Mouse (Mus musculus) C2C12 (cell line): ENCODE measurements around the gene Brd9. TPM values are rescaled to one million over a fixed set of nuclear protein-coding genes. Genes with fewer than 3 reads are reported as not detected.

Experiments
- H3K27me3 ChIP-seq: one replicate; pipeline ENCODE4 v1.6.1; 2011; ENCODE audit not compliant: control insufficient read depth, insufficient read depth, insufficient read length
- H3K36me3 ChIP-seq: one replicate; pipeline ENCODE4 v1.6.1; 2011; ENCODE audit not compliant: control insufficient read depth, insufficient read depth
- H3K4me3 ChIP-seq: one replicate; pipeline ENCODE4 v1.5.1; 2011; ENCODE audit warnings: mild to moderate bottlenecking, control low read depth; ENCODE audit not compliant: poor library complexity, insufficient read depth, severe bottlenecking
- H3K79me2 ChIP-seq: one replicate; pipeline ENCODE4 v1.6.1; 2011; ENCODE audit not compliant: control insufficient read depth, insufficient read depth
- H3K79me3 ChIP-seq: one replicate; pipeline ENCODE4 v1.6.1; 2011; ENCODE audit warnings: low read depth, control low read depth
- H3ac ChIP-seq: one replicate; pipeline ENCODE3; 2011; ENCODE audit warnings: low read depth; ENCODE audit not compliant: control insufficient read depth, insufficient read length
- CEBPB ChIP-seq: IDR thresholded peaks from one replicate; pipeline ENCODE4 v1.6.1; 2011; ENCODE audit warnings: low read depth, mild to moderate bottlenecking, control low read depth, moderate library complexity
- CTCF ChIP-seq: IDR thresholded peaks from one replicate; pipeline ENCODE4 v1.5.1; 2011; ENCODE audit not compliant: control insufficient read depth, insufficient read depth, insufficient read length
- FOSL1 ChIP-seq: IDR thresholded peaks from one replicate; pipeline ENCODE4 v1.8.0; 2011; ENCODE audit warnings: mild to moderate bottlenecking, low read length; ENCODE audit not compliant: poor library complexity, insufficient read depth, severe bottlenecking
- MAX ChIP-seq: IDR thresholded peaks from one replicate; pipeline ENCODE4 v1.6.1; 2011; ENCODE audit warnings: mild to moderate bottlenecking, control low read depth
- MYOD1 ChIP-seq: IDR thresholded peaks from one replicate; pipeline ENCODE4 v1.6.1; 2011; ENCODE audit warnings: low read depth; ENCODE audit not compliant: control insufficient read depth, insufficient read length
- MYOG ChIP-seq: IDR thresholded peaks from one replicate; pipeline ENCODE4 v1.6.1; 2011; ENCODE audit not compliant: control insufficient read depth, insufficient read length; ENCODE audit errors: extremely low read depth
- USF1 ChIP-seq: IDR thresholded peaks from one replicate; pipeline ENCODE4 v1.6.1; 2011; ENCODE audit warnings: low read depth, mild to moderate bottlenecking, control low read depth, moderate library complexity
- polyA plus RNA-seq: library from polyadenylated mRNA; unstranded; fragments of >200 nt; fragmentation: generic; extraction: Trizol; gene quantifications from one replicate; pipeline ENCODE4 v1.2.1, GENCODE M21; 2012; ENCODE audit warnings: missing spikeins

Gene Brd9
- polyA plus RNA-seq, 1 experiment: 22.7 TPM

DNA sequence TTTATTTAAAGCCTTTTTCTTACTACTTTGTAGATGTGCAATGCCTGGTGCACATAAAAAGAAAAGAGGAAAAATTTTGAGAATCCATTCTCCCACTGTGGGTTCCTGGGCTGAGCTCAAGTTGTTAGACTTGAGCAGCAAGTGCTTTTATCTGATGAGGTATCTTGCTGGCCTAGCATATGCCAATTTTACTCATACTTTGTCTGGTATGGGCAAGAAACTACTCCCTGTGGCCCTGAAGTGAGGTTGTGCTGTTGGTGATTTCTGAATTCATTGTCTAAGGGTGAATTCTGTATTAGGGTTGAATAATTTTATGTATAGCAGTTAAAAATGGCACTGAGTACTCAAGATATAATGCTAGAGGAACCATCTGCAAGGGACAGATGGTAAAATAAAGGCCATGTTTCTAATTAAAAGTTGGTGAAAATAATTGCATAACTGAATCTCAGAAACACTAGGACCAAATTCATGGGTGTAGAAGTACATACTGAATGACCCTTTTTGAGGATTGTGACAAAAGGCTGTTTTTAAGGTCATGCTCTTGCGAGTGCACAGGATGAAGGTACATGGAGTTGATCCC is 16.0 kb downstream of the Brd9 start:
- H3K79me3 ChIP-seq: no peaks in the 10 kb centered on the region
- peaks cover 40% of the 10 kb centered on the region for H3K36me3 ChIP-seq
- H3K27me3 ChIP-seq: no peaks in the 10 kb centered on the region
- H3K79me2 ChIP-seq: no peaks in the 10 kb centered on the region
- no peak overlapping the region for H3K4me3 ChIP-seq
- H3ac ChIP-seq: no peak overlapping the region
- TF ChIP-seq MAX (no peak), FOSL1 (no peak), MYOG (no peak), CEBPB (no peak), CTCF (no peak), USF1 (no peak), MYOD1 (no peak)

DNA sequence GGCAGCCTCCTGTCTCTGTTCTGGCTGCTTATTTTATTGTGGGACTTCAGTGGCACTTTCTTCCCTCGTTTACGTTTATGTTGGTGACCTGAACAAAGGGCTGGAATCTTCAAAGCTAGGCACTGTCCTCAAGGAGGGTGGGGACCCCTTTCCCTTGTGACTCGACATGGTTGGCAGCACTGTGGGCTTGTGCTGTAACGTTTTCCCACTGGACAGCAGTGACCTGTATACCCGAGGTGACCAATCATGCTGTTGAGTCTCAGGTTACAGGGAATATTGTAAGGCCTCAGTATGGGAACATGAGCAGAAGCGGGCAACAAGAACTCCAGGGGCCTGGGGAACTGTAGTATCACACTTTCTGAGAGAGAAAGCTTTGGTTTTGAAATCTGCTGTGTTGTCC is 17.1 kb downstream of the Brd9 start:
- Histone ChIP-seq H3K4me3 (no peak overlapping the region), H3K79me2 (no peaks in the 10 kb centered on the region), H3K27me3 (no peaks in the 10 kb centered on the region), H3K79me3 (no peaks in the 10 kb centered on the region), H3ac (no peak overlapping the region), H3K36me3 (peaks cover 40% of the 10 kb centered on the region)
- TF ChIP-seq MAX: no peak
- no peak for TF ChIP-seq FOSL1
- TF ChIP-seq CEBPB: no peak
- TF ChIP-seq MYOG: no peak
- TF ChIP-seq USF1: no peak
- no peak for TF ChIP-seq CTCF
- TF ChIP-seq MYOD1: no peak

DNA sequence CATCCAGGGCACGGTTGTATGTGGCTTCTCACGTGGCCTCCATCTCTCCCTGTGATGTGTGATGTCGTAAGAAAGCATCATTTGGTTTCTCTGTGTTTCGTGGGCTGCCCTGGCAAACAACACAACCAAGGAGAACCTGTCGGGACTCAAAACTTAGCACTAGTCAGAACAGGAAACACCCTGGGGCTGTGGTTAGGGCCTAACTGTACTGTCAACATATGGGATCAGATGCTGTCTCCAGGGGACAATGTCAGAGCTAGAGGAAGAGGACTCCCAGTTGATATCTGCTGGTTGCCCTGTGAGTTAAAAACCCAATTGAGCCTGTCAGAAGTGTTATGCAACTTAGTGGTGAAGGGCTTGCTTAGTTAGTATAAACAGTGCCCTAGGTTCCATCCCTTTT is 17.9 kb downstream of the Brd9 start:
- TF ChIP-seq MYOD1 (no peak), CTCF (no peak), USF1 (no peak), MYOG (no peak), FOSL1 (no peak), MAX (no peak), CEBPB (no peak)
- H3K79me2 ChIP-seq: no peaks in the 10 kb centered on the region
- H3ac ChIP-seq: no peak overlapping the region
- H3K27me3 ChIP-seq: no peaks in the 10 kb centered on the region
- no peaks in the 10 kb centered on the region for H3K79me3 ChIP-seq
- no peak overlapping the region for H3K4me3 ChIP-seq
- peaks cover 36% of the 10 kb centered on the region for H3K36me3 ChIP-seq

DNA sequence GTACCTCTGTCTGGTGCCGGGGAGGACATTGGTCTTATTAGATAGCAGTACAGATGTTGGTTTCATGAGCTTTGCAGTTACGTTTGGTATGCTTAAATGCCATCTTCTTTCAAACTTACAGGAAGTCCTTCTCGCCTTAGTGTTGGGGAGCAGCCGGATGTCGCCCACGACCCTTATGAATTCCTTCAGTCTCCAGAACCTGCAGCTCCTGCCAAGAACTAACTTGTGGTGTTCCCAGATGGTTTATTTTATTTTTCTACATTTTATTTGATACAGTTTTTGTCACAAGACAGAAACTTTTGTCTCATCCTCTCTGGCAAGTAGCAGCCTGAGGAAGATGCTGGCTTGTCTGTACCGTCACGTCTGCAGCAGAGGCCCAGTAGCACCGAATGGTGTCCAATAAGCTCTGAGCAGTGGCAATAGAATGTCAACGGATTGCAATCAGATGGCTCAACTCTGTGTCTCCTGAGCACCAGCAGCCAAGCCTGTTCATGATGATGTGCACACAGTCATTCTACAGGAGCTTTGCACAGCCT is 22.6 kb downstream of the Brd9 start:
- no peak for TF ChIP-seq MAX
- no peak for TF ChIP-seq USF1
- TF ChIP-seq CTCF: no peak
- TF ChIP-seq FOSL1: no peak
- no peak for TF ChIP-seq CEBPB
- no peak for TF ChIP-seq MYOG
- TF ChIP-seq MYOD1: no peak
- Histone ChIP-seq H3K79me2 (no peaks in the 10 kb centered on the region), H3K36me3 (peaks cover 17% of the 10 kb centered on the region), H3ac (no peak overlapping the region), H3K27me3 (no peaks in the 10 kb centered on the region), H3K4me3 (no peak overlapping the region), H3K79me3 (no peaks in the 10 kb centered on the region)

DNA sequence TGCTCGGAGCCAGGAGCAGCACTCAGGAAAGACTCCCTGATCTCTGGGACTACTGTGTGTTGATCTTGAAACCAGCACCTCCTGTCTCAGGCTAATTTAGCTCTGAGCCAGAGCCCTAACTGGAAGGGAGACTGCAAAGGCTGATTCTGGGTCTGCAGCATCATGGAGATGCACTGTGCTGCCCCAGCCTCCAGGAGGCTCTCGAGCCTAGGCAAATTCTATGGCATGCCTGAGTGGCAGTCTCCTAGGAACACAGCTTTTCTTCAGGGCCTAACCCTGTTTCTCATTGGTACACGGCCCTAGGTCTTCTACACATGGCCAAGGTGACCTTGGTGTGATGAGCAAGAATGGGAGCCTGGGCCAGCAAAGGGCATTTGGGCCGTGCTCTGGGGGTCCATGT is 23.6 kb downstream of the Brd9 start:
- H3K79me3 ChIP-seq: no peaks in the 10 kb centered on the region
- peaks cover 9% of the 10 kb centered on the region for H3K36me3 ChIP-seq

DNA sequence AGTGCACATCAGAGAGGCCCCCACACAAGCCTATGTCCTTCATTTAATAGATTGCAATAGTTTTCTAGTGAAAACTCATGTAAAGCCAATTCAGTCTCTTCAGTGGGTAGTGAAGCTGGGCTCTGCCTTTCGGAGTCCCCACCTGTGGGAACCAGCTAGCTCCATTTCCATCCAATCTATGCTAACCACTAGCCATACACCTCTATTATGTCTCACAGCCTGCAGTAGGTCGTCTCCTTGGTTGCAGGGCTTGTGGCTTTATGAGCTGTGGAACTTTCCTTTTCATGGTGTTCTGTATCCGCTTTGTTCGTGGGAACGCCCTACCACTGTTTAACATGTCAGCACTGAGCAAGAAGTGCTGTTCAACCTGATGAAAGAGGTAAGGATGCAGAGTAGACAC is 25.9 kb downstream of the Brd9 start, which contains the start of gene Zdhhc11:
Gene Zdhhc11, plus strand, starts transcription at position 301 of the 400 bp plus-strand sequence.
- Histone ChIP-seq H3K27me3 (no peaks in the 10 kb centered on the region), H3K79me3 (no peaks in the 10 kb centered on the region), H3K4me3 (no peak within 1 kb of the TSS), H3K79me2 (no peaks in the 10 kb centered on the region), H3ac (no peak within 1 kb of the TSS), H3K36me3 (peaks cover 9% of the 10 kb centered on the region)
- TF ChIP-seq CTCF (no peak), MAX (no peak), FOSL1 (no peak), CEBPB (no peak), MYOD1 (no peak), USF1 (no peak), MYOG (no peak)

More for the DNA sequence above, 23.6 kb downstream of the Brd9 start:
- no peak overlapping the region for H3ac ChIP-seq
- H3K27me3 ChIP-seq: no peaks in the 10 kb centered on the region
- H3K4me3 ChIP-seq: no peak overlapping the region
- no peaks in the 10 kb centered on the region for H3K79me2 ChIP-seq
- TF ChIP-seq MYOD1: no peak
- TF ChIP-seq MAX: no peak
- no peak for TF ChIP-seq MYOG
- no peak for TF ChIP-seq USF1
- TF ChIP-seq FOSL1: no peak
